Mouse (Mus musculus) midbrain, embryonic 10.5 days (tissue): ENCODE measurements around the gene Mip. TPM values are rescaled to one million over a fixed set of nuclear protein-coding genes. Genes with fewer than 3 reads are reported as not detected.
"Not testable (repeated sequence)": the region's sequence is repeated elsewhere in the genome, so short reads cannot be mapped to it uniquely, and the experiment has no call there.

Experiments
- DNase-seq: peaks from one replicate; pipeline ENCODE4 v3.0.0-alpha.2; 2017; ENCODE audit warnings: low spot score
- H3K27ac ChIP-seq: fragments of 300-500 bp; sonication (generic); replicated peaks from 2 replicates; pipeline ENCODE4 v1.5.1; 2016; ENCODE audit warnings: mild to moderate bottlenecking
- H3K27me3 ChIP-seq: fragments of 300-500 bp; sonication (generic); 2 replicates; pipeline ENCODE4 v1.6.1; 2016; ENCODE audit warnings: low read depth, mild to moderate bottlenecking; ENCODE audit not compliant: poor library complexity, severe bottlenecking
- H3K36me3 ChIP-seq: fragments of 300-500 bp; sonication (generic); 2 replicates; pipeline ENCODE4 v1.6.1; 2016; ENCODE audit warnings: mild to moderate bottlenecking, moderate library complexity
- H3K4me1 ChIP-seq: fragments of 300-500 bp; sonication (generic); 2 replicates; pipeline ENCODE4 v1.6.1; 2016
- H3K4me3 ChIP-seq: fragments of 300-500 bp; sonication (generic); 2 replicates; pipeline ENCODE4 v1.5.1; 2016; ENCODE audit warnings: mild to moderate bottlenecking, moderate library complexity
- H3K9me3 ChIP-seq: fragments of 300-500 bp; sonication (generic); replicated peaks from 2 replicates; pipeline ENCODE4 v1.6.1; 2016; ENCODE audit warnings: mild to moderate bottlenecking
- WGBS: fragments of 180-500 bp; shearing (Covaris S2); methylation state at CpG from one replicate; pipeline ENCODE4 v1.1.7; 2016; 5-methylcytosine and 5-hydroxymethylcytosine counted together
- polyA plus RNA-seq: library from polyadenylated mRNA; unstranded; fragments of >200 nt; fragmentation: Nextera tagmentation; extraction: Ambion mirVana; gene quantifications from 2 replicates; pipeline ENCODE4 v1.2.1, GENCODE M21; 2016

Mip gene
- polyA plus RNA-seq, 1 experiment from 2014 or later, result 0.21 TPM

DNA sequence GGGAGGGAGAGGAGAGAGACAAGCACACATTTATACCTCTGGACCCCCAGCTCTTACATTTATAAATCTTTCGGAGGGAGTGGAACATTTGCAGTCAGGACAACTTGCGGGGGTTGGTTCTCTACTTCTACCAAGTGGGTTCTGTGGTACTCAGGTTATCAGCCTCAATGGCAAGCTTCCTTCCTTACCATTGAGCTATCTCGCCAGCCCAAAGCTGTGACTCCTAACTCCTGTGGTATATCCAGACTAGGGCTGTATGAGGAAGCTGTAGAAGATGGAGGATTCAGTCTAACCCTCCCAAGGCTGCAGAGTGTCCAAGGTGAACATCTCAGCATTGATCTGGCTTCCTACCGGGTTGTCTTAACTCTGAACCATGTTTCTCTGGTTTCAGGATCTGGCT lies 13.5 kb downstream of the Mip start:
- H3K4me3 ChIP-seq, result no peak overlapping the region
- no peak overlapping the region for H3K27ac ChIP-seq
- 94% methylated on average over 4 of the region's 4 CpGs for WGBS
- no peaks in the 10 kb centered on the region for H3K27me3 ChIP-seq
- H3K36me3 ChIP-seq, result peaks cover 77% of the 10 kb centered on the region
- peaks cover 16% of the 10 kb centered on the region for H3K4me1 ChIP-seq
- DNase-seq, result no peak
- no peaks in the 10 kb centered on the region for H3K9me3 ChIP-seq

DNA sequence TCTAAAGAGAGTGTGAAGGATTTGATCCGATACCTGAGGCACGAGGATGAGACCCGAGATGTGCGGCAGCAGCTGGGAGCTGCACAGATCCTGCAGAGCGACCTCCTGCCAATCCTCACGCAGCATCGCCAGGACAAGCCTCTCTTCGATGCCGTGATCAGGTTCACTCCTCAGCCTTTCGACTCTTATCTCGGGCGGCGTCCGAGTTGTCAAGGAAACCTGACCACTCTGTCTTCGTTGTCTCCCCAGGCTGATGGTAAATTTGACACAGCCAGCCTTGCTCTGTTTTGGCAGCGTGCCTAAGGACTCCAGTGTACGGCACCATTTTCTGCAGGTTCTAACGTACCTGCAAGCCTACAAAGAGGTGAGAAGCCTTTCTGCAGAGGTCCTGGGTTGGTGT lies 14.5 kb downstream of the Mip start:
- Histone ChIP-seq H3K9me3 (no peaks in the 10 kb centered on the region), H3K27me3 (no peaks in the 10 kb centered on the region), H3K4me1 (peaks cover 12% of the 10 kb centered on the region), H3K27ac (no peak overlapping the region), H3K36me3 (peaks cover 78% of the 10 kb centered on the region), H3K4me3 (no peak overlapping the region)
- DNase-seq, result no peak
- WGBS, result 94% methylated on average over 18 of the region's 18 CpGs

DNA sequence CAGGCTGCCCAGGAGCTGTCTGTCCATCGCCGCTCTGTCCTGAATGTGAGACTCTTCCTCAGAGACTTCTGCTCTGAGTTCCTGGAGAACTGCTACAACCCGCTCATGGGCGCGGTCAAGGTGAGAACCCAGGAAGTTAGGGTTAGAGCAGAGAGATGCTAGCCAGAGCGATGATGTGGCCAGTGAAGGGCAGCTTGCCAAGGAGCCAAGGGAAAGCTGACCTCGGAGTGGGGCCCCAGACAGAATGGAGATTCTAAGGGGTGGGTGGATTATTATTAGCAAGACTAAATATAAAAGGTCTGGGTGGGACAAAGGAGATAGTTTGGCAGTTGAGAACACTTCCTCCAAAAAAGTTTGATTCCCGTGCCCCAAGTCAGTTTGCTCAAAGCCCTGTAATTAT lies 17.6 kb downstream of the Mip start:
- Histone ChIP-seq H3K36me3 (peaks cover 98% of the 10 kb centered on the region), H3K27ac (no peak overlapping the region), H3K9me3 (no peaks in the 10 kb centered on the region), H3K4me3 (no peak overlapping the region), H3K27me3 (no peaks in the 10 kb centered on the region), H3K4me1 (0 out of 2 replicates have a peak, but pooled peaks cover under 1% of the 10 kb centered on the region)
- no peak for DNase-seq
- 98% methylated on average over 8 of the region's 8 CpGs for WGBS

DNA sequence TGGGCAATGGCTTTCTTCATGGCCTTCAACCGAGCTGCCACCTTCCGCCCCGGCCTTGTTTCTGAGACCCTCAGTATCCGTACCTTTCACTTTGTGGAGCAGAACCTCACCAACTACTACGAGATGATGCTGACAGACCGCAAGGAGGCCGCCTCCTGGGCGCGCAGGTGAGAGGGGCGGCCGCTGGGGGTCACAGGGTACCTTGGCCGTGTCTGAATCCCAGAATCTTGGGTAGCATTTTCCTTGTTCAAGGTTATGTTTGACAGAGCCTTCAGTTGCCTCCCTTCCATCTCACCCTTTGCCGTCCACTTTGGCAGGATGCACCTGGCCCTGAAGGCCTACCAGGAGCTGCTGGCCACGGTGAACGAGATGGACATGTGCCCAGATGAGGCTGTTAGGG lies 18.5 kb downstream of the Mip start:
- Histone ChIP-seq H3K27me3 (no peaks in the 10 kb centered on the region), H3K4me1 (no peaks in the 10 kb centered on the region), H3K4me3 (no peak overlapping the region), H3K27ac (no peak overlapping the region), H3K36me3 (peaks cover 100% of the 10 kb centered on the region), H3K9me3 (no peaks in the 10 kb centered on the region)
- no peak for DNase-seq
- WGBS, result 95% methylated on average over 15 of the region's 15 CpGs

DNA sequence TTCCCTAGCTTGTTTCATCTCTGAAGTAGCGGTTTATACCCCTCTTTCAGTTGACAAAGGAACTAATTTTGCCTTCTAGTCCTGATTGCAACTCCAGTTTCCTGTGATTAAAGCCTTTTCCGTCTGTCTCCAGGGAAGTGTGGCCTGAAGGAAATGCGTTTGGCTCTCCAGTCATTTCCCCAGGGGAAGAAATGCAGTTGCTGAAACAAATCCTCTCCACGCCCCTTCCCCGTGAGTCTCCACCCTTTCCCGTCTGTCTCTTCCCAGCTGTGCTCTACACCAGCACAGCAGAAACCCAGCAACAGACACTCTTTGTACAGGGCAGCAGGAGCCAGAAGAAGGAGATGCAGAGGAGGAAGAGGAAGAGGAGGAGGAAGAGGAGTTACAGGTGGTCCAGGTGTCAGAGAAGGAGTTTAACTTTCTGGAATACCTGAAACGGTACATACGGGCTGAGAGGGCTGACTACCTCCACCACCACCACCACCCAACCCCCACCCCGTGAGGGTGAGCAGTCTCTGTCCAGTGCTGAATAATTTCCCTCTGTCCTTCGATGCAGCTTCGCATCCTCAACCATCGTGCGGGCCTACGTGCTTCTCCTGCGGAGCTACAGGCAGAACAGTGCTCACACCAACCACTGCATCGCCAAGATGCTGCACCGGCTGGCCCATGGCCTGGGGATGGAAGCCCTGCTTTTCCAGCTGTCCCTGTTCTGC lies 21.5 kb downstream of the Mip start:
- DNase-seq, result no peak
- H3K4me3 ChIP-seq, result no peak overlapping the region
- H3K27me3 ChIP-seq, result no peaks in the 10 kb centered on the region
- peaks cover 100% of the 10 kb centered on the region for H3K36me3 ChIP-seq
- H3K27ac ChIP-seq, result no peak overlapping the region
- H3K9me3 ChIP-seq, result no peaks in the 10 kb centered on the region
- H3K4me1 ChIP-seq, result no peaks in the 10 kb centered on the region
- whole genome bisulfite sequencing, result 89% methylated on average over 17 of the region's 17 CpGs

DNA sequence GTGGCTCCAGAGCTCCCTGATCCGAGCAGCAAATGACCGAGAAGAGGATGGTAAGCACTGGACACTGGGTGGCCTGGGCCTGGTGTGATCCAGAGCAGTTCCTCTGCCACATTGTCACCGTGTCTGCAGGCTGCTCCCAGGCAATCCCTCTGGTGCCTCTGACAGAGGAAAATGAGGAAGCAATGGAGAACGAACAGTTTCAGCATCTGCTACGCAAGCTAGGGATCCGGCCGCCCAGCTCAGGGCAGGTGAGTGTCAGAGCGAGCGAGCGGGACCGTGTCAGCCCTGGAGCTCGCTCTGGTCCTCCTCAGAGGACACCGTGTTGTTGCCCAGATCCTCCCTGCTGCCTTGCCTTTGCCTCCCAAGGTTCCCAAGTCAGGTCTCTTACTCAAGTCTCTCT lies 24.9 kb downstream of the Mip start:
- Histone ChIP-seq H3K27ac (no peak overlapping the region), H3K36me3 (peaks cover 83% of the 10 kb centered on the region), H3K4me1 (no peaks in the 10 kb centered on the region), H3K4me3 (no peak overlapping the region), H3K9me3 (no peaks in the 10 kb centered on the region), H3K27me3 (no peaks in the 10 kb centered on the region)
- DNase-seq, result no peak
- 96% methylated on average over 13 of the region's 13 CpGs for WGBS

DNA sequence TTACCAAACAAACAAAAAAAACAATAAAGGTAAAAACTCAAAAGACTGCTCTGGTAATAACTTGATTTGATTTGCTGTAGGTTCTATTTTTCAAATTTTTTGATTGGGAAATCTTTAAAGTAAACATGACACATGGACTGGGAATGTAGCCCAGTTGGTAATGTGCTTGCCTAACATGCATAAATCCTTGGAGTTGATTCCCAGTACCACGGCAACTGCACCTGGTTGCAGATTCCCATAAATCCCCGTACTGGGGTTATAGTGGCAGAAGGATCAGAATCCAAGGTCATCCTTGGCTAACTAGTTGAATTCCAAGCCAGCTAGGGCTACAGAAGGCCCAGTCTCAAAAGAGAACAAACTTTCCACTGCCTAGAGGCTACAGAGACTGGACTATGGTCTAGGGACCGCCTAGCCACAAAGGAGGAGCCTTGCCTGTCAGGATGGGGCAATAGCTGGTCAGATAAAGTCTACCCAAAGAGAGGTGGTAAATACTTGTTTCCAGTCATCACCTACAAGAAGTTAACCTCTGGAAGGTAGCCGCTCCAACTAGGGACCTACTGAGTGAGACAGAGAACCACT lies 28.1 kb downstream of the Mip start, which contains the start of gene Apon:
Gene Apon (plus strand): TSS at position 420 of the 579 bp plus-strand sequence.
- H3K4me3 ChIP-seq, result no peak within 1 kb of the TSS
- no peaks in the 10 kb centered on the region for H3K9me3 ChIP-seq
- no peak within 1 kb of the TSS for H3K27ac ChIP-seq
- no peak for DNase-seq
- WGBS, result 91% methylated on average over 4 of the region's 4 CpGs
- no peaks in the 10 kb centered on the region for H3K27me3 ChIP-seq
- no peaks in the 10 kb centered on the region for H3K4me1 ChIP-seq
- H3K36me3 ChIP-seq, result peaks cover 51% of the 10 kb centered on the region

DNA sequence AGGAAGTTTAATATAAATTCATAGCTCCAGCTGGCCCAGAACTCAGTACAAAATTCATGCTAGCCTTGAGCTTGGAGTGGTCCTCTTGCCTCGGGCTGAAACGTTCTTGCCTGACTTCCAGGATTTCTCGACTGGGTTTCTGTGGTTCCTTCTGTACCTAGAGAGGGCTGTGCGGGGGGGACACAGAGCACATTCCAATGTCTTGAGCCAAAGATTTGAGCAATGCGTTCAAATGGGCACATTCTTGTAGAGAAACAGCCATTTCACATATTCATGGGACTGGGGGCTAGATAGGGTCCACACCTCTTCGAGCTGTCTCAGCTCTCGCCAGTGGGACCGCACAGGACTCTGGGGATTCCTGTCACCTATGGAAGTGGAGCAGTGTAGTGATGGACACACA lies 30.3 kb downstream of the Mip start:
- no peaks in the 10 kb centered on the region for H3K4me1 ChIP-seq
- no peak for DNase-seq
- peaks cover 30% of the 10 kb centered on the region for H3K36me3 ChIP-seq
- H3K9me3 ChIP-seq, result no peaks in the 10 kb centered on the region
- WGBS, result 91% methylated on average over 8 of the region's 8 CpGs
- no peak overlapping the region for H3K4me3 ChIP-seq
- no peaks in the 10 kb centered on the region for H3K27me3 ChIP-seq
- H3K27ac ChIP-seq, result no peak overlapping the region

DNA sequence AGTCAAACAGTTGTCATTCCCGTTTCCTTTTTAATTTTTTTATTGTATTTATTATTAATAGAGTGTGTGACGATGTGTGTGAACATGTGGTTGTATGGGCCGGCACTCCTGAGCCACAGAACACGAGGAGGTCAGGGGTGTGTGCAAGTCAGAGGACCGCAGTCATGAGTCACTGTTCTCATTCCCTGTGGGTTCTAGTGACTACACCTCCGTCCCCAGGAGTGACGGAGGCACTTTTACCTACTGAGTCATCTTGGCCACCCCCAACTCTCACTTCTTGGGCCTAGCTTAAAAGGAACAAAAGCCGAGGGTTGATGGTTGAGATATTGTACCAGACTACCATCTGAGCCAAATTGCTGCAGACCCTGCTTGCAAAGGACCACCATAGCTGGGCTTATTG lies 30.7 kb downstream of the Mip start:
- WGBS, result 92% methylated on average over 8 of the region's 8 CpGs

DNA sequence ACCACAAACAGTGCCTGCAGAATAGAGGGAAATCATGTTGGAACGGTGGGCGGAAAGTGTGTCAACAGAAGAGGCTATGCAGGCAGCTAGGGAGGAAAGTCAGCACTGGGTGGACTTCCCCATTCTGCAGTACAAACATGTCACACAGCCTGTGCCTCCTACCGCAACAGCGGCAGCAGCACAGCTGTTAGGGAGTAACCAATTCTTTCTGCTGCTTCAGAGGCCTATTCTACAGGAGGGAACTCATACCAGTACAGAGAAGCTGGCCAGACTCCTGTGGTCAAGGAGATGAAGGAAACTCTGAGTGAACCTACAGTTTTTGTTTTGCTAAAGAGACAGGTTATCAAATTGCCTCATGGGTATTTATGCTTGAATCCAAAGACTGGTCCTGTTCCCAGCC lies 33.3 kb downstream of the Mip start:
- DNase-seq, result no peak
- Histone ChIP-seq H3K9me3 (no peaks in the 10 kb centered on the region), H3K27ac (no peak overlapping the region), H3K4me1 (no peaks in the 10 kb centered on the region), H3K4me3 (no peak overlapping the region), H3K27me3 (no peaks in the 10 kb centered on the region), H3K36me3 (no peaks in the 10 kb centered on the region)
- 89% methylated on average over 4 of the region's 4 CpGs for WGBS

More for the DNA sequence above, 30.7 kb downstream of the Mip start:
- Histone ChIP-seq H3K27ac (no peak overlapping the region), H3K4me1 (no peaks in the 10 kb centered on the region), H3K36me3 (peaks cover 26% of the 10 kb centered on the region), H3K4me3 (no peak overlapping the region), H3K9me3 (no peaks in the 10 kb centered on the region), H3K27me3 (no peaks in the 10 kb centered on the region)
- DNase-seq, result no peak

DNA sequence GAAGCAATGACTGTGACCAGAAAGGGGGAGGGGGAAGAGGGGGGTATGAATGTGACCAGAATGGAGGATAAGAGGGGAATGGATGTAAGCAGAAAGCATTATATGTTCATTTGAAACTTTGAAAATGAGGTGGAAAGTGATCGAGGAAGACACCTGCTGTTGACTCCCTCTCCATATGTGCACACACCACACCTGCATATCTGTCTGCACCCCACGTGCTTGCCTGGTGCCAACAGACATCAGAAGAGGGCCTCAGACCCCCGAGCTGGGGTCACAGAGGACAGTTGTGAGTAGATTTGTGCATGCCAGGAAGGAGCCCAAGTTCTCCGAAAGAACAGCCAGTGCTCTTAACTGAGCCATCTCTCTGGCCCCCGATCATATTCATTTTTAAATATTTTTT lies 34.3 kb downstream of the Mip start:
- no peak for DNase-seq
- Histone ChIP-seq H3K9me3 (no peaks in the 10 kb centered on the region), H3K4me1 (no peaks in the 10 kb centered on the region), H3K36me3 (no peaks in the 10 kb centered on the region), H3K27ac (no peak overlapping the region), H3K27me3 (no peaks in the 10 kb centered on the region), H3K4me3 (no peak overlapping the region)
- WGBS, result 88% methylated on average over 5 of the region's 5 CpGs

DNA sequence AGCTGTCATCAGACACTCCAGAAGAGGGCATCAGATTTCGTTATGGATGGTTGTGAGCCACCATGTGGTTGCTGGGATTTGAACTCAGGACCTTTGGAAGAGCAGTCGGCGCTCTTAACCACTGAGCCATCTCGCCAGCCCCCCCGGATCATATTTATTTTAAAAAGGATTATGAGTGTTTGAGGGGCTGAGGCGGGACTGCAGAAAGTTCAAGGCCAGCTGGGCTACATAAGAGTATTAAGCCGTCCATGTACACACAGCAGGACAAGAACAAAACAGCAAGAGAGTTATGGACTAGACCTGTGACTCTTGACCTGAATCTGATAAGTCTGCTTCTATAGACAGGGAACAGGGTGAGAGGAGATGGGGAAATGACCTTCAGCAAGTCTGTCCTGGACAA lies 34.7 kb downstream of the Mip start:
- H3K4me3 ChIP-seq, H3K36me3 ChIP-seq, H3K4me1 ChIP-seq, H3K27ac ChIP-seq, H3K27me3 ChIP-seq, DNase-seq, H3K9me3 ChIP-seq: not testable (repeated sequence)
- WGBS, result 87% methylated on average over 7 of the region's 7 CpGs

DNA sequence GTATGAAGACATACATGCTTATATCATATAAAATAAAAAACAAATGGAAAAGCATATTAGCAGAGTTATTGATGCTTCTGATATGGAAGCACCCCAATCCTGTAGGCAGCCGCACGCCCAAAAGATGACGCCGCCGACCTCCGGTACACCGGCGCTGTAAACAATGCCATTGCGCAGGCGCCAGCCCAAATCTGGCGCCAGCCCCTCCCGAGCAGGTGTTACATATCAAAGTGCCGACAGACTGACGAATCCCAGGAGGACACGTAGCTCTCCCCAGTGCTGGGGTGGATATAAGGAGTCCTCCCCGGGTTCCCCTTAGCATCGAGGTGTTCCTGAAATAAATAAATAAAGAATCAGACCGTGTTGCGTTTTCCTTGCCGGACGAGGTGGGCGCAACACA lies 36.7 kb downstream of the Mip start:
- Histone ChIP-seq H3K9me3 (no peaks in the 10 kb centered on the region), H3K4me1 (no peaks in the 10 kb centered on the region), H3K36me3 (no peaks in the 10 kb centered on the region), H3K27me3 (no peaks in the 10 kb centered on the region), H3K27ac (no peak overlapping the region), H3K4me3 (no peak overlapping the region)
- WGBS, result 83% methylated on average over 22 of the region's 22 CpGs
- no peak for DNase-seq
